Mouse (Mus musculus) liver, adult 2 months (tissue): ENCODE data around the gene Ccdc57.

ENCODE experiments used
- CTCF ChIP-seq: fragments of 200-500 bp; IDR thresholded peaks from 2 replicates; pipeline ENCODE4 v1.5.1; 2011; ENCODE audit warnings: low read depth, low read length, control low read depth
- POLR2A ChIP-seq: fragments of 200-500 bp; IDR thresholded peaks from 2 replicates; pipeline ENCODE4 v1.6.1; 2011; ENCODE audit warnings: low read length, control low read depth; ENCODE audit not compliant: insufficient read depth; ENCODE audit errors: extremely low read depth

DNA sequence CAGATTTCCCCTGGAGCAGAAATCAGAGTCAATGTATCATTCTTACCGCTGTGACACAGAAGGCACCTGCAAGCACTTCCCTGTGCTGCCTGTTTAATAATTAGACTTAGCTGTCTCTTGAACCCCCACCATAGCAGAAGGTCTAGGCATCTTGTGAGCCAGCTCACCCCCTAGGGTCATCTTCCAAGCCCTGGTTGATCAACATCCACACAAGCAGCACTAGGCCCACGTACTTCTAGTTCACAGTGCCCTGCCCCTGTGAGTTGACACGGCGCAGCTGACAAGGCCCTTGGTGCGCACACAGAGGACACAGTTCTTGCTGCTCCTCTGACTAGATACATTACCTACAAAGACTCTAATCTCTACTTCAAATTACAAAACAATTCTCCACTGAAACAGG, 37.1 kb upstream of the Ccdc57 start:
- TF ChIP-seq POLR2A (no peak), CTCF (no peak)
